Mouse (Mus musculus) layer of hippocampus, adult 8-10 months (tissue): ENCODE results near the gene Ubac2. TPM values are rescaled to one million over a fixed set of nuclear protein-coding genes. Genes with fewer than 3 reads are reported as not detected.
"Not testable (repeated sequence)": the region's sequence is repeated elsewhere in the genome, so short reads cannot be mapped to it uniquely, and the experiment has no call there.

Experiments used
- DNase-seq, 2 experiments: peaks; one replicate each; pipeline ENCODE4 v3.0.0; 2022; ENCODE audit warnings: low spot score in 2 of 2
- total RNA-seq, 4 experiments: library from RNA; stranded (reverse); gene quantifications; 2 replicates each; pipeline ENCODE4 v1.2.4; 2022

The Ubac2 gene
- 10 to 100 TPM; 40.3 to 47.1 (median 45.1) TPM for total RNA-seq

DNA sequence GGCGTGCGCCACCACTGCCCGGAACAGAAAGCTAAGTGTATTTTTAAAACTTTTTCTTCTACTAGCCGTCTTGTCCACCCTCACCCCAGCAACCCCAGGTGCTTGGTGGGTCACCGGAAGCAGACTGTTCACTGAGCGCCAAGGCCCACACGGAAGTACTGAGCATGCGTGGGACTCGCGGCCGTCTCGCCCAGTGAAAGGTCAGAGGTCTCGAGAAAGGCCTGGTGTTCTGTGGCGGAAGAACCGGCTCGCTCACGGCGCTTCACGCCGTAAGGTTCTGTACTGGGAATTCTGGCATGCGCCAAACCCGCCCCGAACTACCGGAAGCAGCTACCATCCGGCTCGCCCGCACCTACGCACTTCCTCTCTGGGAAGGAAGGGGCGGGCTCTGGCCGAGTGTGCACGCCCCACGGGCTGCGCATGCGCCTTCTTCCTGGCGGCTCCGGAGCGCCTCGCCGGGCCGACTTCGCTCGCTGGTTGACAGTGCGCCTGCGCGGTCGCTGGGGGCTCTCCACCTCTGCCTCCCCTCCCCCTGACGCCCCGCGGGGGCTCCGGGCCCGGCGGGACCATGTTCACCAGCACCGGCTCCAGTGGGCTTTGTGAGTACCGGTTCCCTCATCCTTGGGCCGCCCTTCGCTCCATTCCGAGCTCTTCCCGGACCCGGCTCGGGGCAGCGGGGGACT, at the start of gene Ubac2:
Ubac2 (plus strand) TSS at position 445 of the 683 bp plus-strand sequence.
- DNase-seq, result peak; percentile 97 to 98

DNA sequence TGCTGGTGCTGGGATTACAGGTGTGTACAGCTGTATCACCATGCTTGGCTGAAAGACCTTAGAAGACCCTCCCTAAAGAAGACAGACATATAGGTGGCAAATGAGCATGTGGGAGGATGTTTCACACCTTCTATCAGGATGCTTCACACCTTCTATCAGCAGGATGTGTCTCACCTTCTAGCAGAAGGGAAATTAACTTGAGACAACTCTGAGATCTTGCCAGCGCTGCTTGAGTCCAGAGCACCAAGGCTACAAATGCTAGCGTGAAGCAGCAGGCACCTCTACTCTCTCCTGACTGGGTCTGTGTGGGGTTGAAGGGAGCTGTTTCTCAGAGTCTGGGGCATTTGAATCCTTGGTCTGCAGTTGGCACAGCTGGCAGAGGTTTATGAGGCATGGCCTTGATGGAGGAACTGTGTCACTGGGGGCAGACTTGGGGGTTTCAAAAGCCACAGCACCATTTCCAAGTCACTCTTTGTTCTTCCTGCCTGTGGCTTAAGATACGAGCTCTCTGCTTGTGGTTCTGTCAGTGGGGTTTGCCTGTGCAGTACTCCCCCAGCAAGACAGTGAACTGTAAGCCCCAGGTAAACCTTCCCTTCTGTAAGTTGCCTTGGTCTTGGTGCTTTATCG, 48.5 kb upstream of the Ubac2 start:
- no peak for DNase-seq

- no peak for DNase-seq
These were observed 45.4 kb upstream of the Ubac2 start for GRCm38 (mm10) chr14:121833001-121833520.

DNA sequence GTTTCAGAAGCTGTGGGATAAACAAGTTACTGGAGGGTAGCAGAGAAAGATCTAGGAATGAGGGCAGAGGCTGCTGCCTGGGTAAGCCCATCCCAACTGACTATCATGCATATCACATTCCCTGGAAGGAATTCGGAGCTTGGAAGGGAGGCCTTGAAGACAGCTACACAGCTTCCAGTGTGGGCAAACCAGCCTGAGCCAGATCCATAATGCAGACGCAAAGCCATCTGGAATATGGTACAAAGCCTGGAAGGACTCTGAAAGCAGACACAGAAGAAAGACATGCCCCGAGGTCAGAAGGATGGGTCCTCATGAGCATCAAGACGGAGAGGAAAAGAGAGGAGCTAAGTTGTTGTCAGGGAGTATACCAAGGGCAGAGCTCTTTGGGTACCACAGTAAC, 40.3 kb upstream of the Ubac2 start:
- no peak for DNase-seq

- DNase-seq, result no peak
These were observed 38.2 kb upstream of the Ubac2 start for GRCm38 (mm10) chr14:121840217-121840616.

DNA sequence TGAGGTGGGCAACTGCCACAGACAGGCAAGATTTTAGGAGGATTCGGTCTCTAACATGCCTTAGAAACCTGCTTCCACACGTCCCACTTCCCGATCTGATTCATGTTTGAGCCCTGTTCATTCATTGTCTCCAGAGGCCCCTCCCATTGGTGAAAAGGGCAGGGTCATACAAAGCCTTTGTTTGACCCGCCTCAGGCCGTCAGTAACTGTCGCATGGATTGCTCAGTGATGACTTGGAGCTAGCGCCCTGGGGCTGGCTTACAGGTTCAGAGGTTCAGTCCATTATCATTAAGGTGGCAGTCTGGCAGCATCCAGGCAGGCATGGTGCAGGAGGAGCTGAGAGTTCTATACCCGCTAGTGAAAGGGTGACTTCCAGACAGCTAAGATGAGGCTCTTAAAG, 33.9 kb upstream of the Ubac2 start:
- no peak for DNase-seq

- no peak for DNase-seq
These were observed 27.2 kb upstream of the Ubac2 start for GRCm38 (mm10) chr14:121851231-121851630.

- no peak for DNase-seq
These were observed 25.9 kb upstream of the Ubac2 start for GRCm38 (mm10) chr14:121852531-121852930.

DNA sequence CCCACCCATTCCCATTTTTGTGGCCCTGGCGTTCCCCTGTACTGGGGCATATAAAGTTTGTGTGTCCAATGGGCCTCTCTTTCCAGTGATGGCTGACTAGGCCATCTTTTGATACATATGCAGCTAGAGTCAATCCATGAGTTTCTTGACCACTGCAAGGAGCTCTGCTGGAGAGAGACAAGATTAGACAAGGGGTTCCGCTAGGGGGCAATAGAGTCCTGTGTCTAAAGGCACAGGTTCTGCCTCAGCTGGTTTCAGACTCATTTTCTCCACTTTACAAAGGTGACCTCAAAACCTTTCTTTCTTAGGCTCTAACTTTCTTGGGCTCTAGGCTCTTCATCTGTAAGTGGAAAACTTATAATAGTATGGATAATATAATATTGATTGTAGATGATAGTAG, 13.3 kb upstream of the Ubac2 start:
- peak in 1 of 2 experiments; percentile 63 for DNase-seq

GRCm38 (mm10) chr14:121866574-121866973, 11.8 kb upstream of the Ubac2 start:
- no peak for DNase-seq

GRCm38 (mm10) chr14:121869111-121869510, 9.3 kb upstream of the Ubac2 start:
- peak in 1 of 2 experiments; percentile 17 for DNase-seq

GRCm38 (mm10) chr14:121872760-121873159, 5.7 kb upstream of the Ubac2 start:
- DNase-seq, result no peak

GRCm38 (mm10) chr14:121873172-121873571, 5.2 kb upstream of the Ubac2 start:
- no peak for DNase-seq

- no peak for DNase-seq
These were observed 4.8 kb upstream of the Ubac2 start for GRCm38 (mm10) chr14:121873646-121874045.

GRCm38 (mm10) chr14:121876190-121876589, 2.2 kb upstream of the Ubac2 start:
- DNase-seq, result not testable (repeated sequence)

DNA sequence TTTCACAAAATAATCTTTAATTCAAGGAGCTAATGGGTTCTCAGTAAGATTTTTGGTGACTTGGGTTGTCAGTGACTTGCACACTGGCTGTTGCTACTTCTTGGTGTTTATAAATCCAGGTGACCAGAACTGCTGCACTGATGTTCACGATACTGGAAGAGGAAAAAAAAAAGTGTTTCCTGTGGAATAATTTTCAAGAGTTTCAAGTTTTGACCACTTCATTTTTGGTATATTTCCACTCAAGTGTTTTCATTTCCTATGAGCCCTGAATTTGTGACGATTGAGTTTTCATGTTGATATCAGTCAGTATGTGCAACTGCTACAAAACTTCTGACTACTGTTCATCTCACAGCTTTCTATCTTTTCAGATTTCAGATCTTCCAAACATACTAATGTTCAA, 1.6 kb upstream of the Ubac2 start:
- DNase-seq, result no peak

DNA sequence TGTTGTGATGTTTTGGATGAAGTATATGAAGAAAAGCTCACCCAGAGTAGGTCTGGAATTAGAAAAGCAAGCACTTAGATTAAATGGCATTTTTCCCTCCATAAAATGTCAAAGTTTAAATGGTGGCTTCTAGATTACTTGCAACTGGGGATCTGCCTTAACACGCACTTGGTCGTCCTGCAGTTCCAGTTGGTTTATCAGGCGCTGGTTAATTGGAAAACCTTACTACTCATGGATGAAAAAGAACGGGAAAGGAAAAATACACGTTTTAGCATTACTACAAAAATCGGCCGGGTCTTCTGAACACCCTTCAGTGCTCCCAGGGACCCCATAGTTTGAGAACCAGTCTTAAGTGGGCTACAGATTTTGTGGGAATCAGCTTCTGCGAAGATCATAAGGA, 780 bp upstream of the Ubac2 start:
- DNase-seq, result no peak

GRCm38 (mm10) chr14:121878859-121879206, 413 bp downstream of the Ubac2 start:
- no peak for DNase-seq

- DNase-seq, result peak; percentile 36 to 42
These were observed 933 bp downstream of the Ubac2 start for GRCm38 (mm10) chr14:121879266-121879840.

DNA sequence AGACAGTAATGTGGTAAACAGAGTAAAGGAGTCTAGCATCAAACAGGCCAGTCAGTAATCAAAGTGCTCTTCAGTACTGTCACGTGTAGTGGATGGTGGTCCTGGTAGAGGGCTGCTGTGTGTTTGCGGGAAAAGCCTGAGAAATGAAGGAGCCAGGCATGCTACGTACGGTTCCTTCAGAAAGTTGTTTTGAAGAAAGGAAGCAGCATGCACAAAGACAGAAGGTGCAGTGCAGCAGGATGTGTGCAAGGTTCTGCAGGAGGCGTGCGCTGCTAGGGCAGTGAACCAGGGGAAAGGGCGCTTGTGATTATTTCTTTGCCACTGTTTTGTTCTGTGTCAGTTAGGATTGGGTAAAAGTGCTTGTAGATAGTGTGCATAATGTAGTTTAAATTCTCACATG, 2.8 kb downstream of the Ubac2 start:
- no peak for DNase-seq

GRCm38 (mm10) chr14:121884150-121884797, 5.9 kb downstream of the Ubac2 start:
- no peak for DNase-seq

- no peak for DNase-seq
These were observed 15.3 kb downstream of the Ubac2 start for GRCm38 (mm10) chr14:121893747-121894146.
